Mouse (Mus musculus): ENCODE measurements around the gene Sort1.

The Sort1 gene

DNA sequence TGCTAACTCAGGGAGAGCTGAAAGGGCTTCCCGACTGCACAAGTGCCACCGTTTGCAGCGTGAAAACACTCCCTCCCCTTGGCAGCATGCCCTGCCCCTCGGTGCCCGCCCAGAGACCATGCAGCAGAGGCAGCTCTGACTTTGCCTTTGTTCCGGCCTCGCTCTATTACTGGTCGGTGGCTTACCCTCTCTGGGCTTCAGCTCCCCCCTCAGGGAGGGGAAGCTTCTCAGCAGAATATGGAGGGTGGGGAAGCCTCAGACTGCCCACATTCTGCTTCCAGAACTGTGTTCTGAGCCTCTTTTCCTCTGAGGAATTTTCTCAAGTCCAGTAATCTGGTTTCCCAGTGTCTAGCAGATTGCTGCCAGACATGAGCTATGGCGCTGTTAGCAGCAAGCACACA, 44.6 kb downstream of the Sort1 start:
- peak; percentile 37 to 54 for DNase-seq

GRCm38 (mm10) chr3:108330812-108331211, 46.9 kb downstream of the Sort1 start:
- no peak for DNase-seq

- DNase-seq: no peak
Measured at GRCm38 (mm10) chr3:108336878-108337277, 53.0 kb downstream of the Sort1 start.

DNA sequence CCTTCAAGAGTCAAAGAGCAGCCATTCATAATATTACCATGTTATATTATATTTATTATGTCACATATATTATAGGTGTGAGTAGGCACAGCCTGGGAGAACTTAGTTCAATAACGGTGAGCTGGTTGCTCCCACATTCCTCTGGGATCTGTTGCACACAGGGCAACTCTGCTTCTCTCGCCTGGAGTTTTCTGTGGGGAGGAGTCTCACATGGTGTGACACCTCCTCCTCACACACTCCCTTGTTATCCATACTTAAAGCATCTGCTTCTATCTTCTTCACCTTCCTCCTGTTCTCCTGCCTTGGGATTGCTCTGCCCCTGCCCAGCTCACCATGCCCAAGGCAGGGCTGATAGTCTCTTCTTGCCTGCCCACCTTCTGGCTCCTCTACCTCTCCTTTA, 57.2 kb downstream of the Sort1 start:
- no peak for DNase-seq

- DNase-seq: no peak
Measured at GRCm38 (mm10) chr3:108342185-108342584, 58.3 kb downstream of the Sort1 start.

DNA sequence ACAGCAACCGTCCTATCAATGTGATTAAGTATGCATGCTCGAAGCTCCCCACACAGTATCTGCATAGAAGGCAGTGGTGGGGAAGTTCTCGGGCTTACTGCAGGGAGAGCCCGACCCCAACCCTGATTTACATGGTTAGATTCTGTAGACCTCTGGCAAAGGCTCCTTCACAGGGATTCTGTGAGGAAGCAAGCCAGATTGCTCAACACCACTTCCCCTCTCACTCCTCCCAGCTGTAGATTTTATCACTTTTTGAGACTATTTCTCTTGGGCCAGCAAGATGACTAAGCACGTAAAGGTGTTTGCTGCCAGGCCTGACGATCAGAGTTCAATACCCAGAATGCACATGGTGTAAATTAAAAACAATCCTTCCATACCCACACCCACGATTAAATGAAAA, 62.0 kb downstream of the Sort1 start:
- DNase-seq: no peak

- no peak for DNase-seq
Measured at GRCm38 (mm10) chr3:108348376-108348775, 64.5 kb downstream of the Sort1 start.

GRCm38 (mm10) chr3:108355245-108355644, 71.4 kb downstream of the Sort1 start:
- no peak for DNase-seq

DNA sequence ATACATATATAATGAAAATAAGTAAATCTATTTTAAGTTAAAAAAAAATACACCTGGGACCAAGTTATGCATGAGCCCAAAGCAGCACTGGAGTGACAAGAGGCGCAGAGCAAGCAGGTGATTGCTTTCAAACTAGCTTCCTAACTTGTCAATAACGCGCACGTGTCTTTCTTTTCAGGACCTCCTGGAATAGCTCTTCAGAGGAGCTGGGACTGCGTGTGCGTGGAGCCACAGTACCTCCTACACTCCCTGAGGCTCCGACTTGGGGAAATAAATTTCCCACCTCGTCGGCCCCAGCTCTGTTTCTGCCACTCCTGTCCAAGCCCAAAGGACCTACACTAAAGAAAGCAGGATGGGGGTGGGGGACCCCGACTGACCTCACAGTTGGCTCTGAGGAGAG, 73.2 kb downstream of the Sort1 start:
- no peak for DNase-seq

DNA sequence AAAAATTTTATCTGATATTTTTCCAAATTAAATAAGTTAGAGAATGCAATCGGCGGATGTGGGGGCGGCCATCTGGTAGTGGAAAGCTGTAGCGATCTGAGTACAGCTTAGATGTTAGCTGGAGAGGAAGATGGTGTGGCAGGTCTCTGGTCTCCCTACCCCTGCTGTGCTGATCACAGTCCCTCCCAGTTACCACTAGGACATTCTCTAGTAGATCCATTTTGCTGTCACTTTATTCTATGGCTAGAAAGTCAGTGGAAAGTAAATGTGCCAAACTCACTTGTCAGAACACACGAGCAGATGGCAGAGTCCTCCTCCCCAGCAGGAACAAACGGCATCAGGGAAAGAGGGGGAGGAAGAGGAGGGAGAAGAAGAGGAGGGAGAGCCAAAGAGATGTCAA, 74.6 kb downstream of the Sort1 start:
- peak in 1 of 2 experiments; percentile 24 for DNase-seq

DNA sequence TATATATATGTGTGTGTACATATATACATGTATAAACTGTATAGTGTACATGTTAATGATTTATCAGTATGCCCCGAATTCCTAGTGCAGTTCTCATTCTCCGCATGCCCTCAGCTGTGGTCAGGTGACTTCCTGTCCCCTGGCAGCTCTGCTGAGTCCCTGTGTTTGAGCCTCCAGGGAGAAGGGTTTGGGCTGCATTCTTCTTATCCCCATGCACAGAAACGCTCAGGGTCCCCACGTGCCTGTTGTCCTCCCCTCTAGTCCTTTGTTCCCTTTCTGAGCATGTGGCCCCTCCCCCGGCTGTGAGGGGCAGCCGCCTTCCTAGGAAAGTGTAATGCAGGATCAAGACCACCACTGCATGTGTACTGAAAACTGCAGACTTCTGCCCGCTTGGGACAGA, 77.0 kb downstream of the Sort1 start:
- no peak for DNase-seq

GRCm38 (mm10) chr3:108363626-108364025, 79.7 kb downstream of the Sort1 start:
- DNase-seq: no peak

DNA sequence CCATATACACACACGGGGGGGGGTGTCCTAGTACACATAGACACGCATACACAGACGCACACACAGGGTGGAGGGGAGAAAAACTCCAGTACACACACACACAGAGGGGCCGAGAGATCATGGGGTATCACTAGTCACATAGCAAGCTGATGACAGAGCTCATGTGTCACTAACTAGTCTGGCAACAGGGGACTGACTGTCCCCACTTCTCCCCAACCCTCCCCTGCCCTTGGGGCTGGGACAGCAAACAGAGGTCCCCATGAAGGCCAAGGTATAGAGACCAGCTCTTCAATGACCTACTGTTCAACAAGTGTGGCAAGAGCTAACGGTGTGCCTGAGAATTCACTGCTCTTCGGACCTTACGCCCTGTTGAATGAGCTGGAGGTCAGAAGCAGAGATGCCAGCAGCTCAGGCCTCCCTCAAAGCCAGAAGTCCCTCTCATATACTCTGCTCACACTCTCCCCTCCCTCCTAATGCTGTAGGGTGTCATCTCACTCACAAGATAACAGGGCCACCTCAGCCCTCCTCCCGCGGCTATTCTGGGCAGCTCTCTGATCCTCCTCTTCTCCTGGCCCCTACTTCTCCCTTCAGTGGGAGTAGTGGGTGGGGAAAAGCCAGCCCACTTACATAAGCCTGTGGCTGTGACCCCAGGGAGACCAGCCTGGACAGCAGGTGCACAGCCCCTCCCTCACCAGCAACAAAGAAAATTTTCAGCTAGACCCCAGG, 80.6 kb downstream of the Sort1 start, which contains the start of gene Mybphl:
Gene Mybphl, plus strand, starts transcription at position 642 of the 726 bp plus-strand sequence.
- no peak for DNase-seq

DNA sequence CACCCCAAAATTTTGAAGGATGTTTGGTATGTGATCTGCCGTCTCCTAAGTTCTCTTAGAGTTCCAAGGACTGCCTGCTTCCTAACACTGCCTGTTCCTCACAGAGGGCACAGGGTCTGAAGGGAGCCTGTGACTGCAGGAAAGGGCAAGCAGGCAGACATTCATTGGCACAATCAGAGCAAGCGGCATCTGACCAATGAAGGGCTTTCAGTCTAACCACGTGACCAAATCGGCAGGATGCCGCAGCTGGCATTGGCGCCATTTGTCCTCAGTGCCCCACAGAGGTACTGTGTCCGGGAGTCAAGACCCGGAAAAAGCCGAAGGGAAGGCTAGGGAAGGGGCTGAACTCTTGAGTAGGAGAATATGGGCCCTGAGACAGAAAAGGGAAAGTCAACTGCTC, 83.3 kb downstream of the Sort1 start:
- peak; percentile 32 to 34 for DNase-seq

GRCm38 (mm10) chr3:108367828-108368227, 83.9 kb downstream of the Sort1 start:
- no peak for DNase-seq

DNA sequence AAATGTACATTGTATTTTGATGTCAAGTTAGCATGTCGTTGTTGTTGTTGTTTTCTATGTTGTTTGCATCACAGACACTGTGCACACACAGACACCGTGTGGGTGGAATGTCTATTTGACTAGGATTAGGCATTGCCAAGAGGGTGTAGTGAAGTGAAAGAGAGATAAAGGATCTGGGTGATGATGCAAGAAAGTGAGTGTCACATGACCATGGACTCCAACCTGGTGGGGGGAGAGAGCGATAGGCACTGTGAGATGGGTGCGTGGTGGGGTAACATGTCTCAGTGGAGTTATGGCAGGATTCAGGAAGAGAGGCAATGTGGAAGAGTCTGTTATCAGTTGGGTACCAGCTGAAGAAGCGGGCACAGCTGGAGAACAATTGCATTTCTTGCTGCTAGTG, 84.8 kb downstream of the Sort1 start:
- DNase-seq: no peak

GRCm38 (mm10) chr3:108372274-108372673, 88.4 kb downstream of the Sort1 start:
- no peak for DNase-seq

DNA sequence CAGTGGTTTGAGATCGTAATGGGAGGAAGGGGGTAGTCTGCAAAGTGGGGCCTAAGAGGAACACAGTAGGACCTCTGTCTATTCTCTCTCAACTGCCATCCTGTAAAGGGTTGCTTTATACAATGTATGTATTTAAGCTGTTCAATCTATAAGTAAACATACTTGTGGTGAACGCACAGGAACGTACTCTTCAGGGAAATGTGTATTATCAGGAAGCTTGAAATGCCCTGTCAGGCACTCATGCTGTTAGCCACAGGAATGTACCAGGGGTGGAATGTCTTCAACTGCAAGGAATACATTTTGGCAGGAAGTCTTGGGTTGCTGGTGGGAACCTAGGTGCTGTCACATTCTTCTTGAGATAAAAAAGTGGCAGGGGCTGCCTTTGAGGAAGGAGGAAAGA, 88.8 kb downstream of the Sort1 start:
- no peak for DNase-seq

GRCm38 (mm10) chr3:108378875-108379663, 95.2 kb downstream of the Sort1 start:
- DNase-seq: no peak

GRCm38 (mm10) chr3:108380695-108381094, 96.8 kb downstream of the Sort1 start:
- no peak for DNase-seq

DNA sequence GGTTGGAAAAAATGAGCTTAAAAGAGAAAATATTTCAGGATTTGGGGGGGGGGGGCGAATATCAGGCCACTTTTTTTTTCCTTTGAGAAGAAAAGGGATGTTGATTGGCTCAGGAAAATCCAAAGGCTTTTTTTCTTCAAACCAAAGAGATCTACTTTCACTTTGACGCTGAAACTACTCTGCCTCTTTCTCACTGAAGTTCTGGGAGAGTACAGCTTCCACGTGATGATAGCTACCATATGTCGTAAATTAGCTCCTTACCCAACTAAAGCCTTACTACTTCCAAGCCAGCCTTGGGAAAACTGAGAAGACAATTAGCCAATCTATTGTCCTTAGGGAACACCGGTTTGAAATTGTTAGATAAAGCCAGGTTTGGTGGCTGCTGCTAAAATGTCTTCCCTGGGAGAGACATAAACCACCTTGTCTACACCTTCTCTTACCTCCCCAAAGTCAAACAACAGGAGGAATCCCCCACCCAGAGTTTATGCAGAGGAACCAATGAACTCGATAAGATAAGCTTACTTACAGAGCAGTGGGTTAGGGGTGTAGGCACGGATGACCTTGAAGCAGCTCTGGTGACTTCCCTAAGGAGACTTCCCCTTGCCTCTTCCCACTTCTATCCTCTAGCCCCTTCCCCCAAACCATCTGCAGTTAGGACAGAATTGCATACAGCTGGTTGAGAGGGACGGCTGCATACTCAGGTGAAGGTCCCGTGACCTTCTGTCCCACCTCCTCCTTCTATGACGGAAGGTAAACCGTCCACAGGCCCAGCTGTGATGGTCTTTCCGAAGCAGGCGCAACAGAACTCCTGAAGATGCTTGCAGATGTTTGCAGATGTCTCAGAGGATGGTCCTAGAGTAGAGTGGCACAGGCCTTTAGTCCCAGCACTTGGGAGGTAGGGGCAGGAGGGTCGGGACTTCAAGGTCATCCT, 98.3 kb downstream of the Sort1 start:
- no peak for DNase-seq

DNA sequence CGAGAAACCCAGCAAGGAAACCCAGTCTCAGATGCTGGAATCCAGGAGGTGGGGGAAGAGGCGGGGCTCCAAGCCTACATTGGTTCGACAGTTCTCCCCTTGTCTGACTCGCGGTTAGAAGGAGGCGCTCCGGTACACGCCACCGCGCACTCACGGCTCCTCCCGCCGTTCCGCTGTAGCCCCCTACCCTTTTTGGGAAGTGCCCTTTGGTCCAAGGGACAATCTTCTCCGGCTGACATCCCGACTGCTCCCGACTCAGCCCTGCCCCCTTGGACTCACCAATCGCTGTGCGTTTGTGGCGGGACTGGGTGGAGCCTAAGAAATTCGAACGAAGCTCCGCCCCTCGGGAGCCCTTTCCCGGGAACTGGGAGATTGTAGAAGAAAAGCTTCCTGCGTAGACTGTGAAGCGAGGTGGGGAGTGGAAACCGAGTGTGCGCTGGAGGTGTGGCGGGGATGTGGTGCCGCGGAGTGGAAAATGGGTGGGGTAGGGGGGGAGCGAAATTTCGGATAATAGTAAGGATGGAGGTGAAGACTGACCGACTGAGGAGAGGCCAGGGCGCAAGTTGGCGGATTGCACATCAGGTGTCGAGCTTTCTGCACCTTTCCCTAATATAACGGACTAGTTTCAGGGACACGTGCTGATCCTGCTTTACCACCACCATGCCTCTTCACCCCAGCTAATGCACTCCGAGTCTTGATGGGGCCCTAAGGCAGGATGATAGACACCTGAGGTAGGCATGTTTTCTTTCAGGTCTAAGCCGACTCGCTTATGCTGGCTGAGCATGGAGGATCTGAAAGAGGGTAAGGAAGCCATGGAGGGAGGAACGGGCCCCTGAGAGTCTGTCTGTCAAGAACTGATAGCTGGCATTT, 99.8 kb downstream of the Sort1 start, which contains the start of gene Psrc1:
Gene Psrc1, plus strand, starts transcription at position 355 of the 870 bp plus-strand sequence.
- peak; percentile 71 to 76 for DNase-seq

Data from cerebellum, postnatal 36 days (tissue).